Comparison of ENCODE assay signal across 16 mouse cellular contexts in the genomic region with DNA sequence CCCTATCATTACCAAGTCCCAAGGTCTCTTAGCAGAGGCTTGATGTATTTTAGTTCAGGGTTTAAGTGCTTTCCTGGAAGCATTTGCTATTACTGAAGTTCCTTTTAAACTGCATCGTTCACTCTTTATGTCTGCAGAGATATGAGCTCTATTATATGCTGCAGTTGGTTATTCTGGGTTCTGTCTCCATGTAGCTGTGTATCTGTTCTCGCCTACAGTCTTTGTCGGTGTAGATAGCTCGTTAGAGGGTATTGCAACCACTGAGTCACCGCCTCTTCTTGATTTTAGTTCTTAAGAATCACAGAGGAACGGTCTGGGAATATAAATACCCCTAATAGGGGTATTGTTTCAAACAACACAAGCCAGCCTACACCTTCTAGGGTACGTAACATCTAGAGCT.
"Had no signal": no experiment of that assay in that cellular context is flagged by ENCODE, and none has a peak within 500 bp of the region (broad histone marks: within the 10 kb centered on the region; RNA-seq: fewer than 3 reads in every experiment).

No protein-coding gene starts in this region.

- DNase-seq: lung, adult 18-20 months; lung, embryonic 14.5 days; lung, postnatal 10 days; lung, postnatal 4 days; midbrain, embryonic 14.5 days; retina, postnatal 1 day; right cerebral cortex, postnatal 14 days; spleen, adult 18-20 months; thymus, adult 2 months; thymus, postnatal 25 days; thymus, postnatal 4 days had no signal

- H3K4me1 ChIP-seq: midbrain, embryonic 10.5 days; midbrain, embryonic 12.5 days; neural tube, embryonic 13.5 days; neural tube, embryonic 15.5 days had no signal

- H3K27ac ChIP-seq: midbrain, embryonic 10.5 days; midbrain, embryonic 12.5 days; neural tube, embryonic 13.5 days; neural tube, embryonic 15.5 days had no signal

- H3K4me3 ChIP-seq: midbrain, embryonic 10.5 days; midbrain, embryonic 12.5 days; myocyte; neural tube, embryonic 13.5 days; neural tube, embryonic 15.5 days had no signal
